Mouse (Mus musculus) liver, postnatal 0 days (tissue): ENCODE measurements at regions not wholly inside any gene's neighbourhood (a gene's known extent, or its start where the extent isn't known, plus 50 kb on each side); places are given as distances from the start of the nearest gene placed in this dataset.

ENCODE experiments used
- CTCF ChIP-seq: sonication (generic); IDR thresholded peaks from 2 replicates; pipeline ENCODE4 v1.5.1; 2016; ENCODE audit warnings: antibody characterized with exemption, low read depth
- EP300 ChIP-seq: IDR thresholded peaks from 2 replicates; pipeline ENCODE4 v1.6.1; 2016; ENCODE audit warnings: antibody characterized with exemption, low read depth, mild to moderate bottlenecking

GRCm38 (mm10) chr9:5623396-5623795 lies 278.2 kb downstream of the Casp12 start:
- TF ChIP-seq CTCF (no peak), EP300 (no peak)
